Mouse (Mus musculus) lung, adult 2 months (tissue): ENCODE data around the gene Ripk4.

Experiments
- CTCF ChIP-seq: fragments of 200-500 bp; IDR thresholded peaks from 2 replicates; pipeline ENCODE4 v1.5.1; 2011; ENCODE audit warnings: mild to moderate bottlenecking, low read length, control low read depth; ENCODE audit not compliant: insufficient read depth
- POLR2A ChIP-seq: fragments of 200-500 bp; IDR thresholded peaks from 2 replicates; pipeline ENCODE4 v1.6.1; 2011; ENCODE audit warnings: low read depth, mild to moderate bottlenecking, control low read depth, low read length, borderline replicate concordance; ENCODE audit errors: extremely low read depth

- no peak for TF ChIP-seq CTCF
- no peak for TF ChIP-seq POLR2A
Measured at GRCm38 (mm10) chr16:97726436-97726835, 37.2 kb downstream of the Ripk4 start.
